Mouse (Mus musculus) megakaryocyte progenitor cell, adult 5-6 weeks (primary cell): Measurements from ENCODE around the gene Cep295nl. TPM values are rescaled to one million over a fixed set of nuclear protein-coding genes. Genes with fewer than 3 reads are reported as not detected.

Experiments used
- total RNA-seq, 2 experiments: library from RNA; stranded (forward) in 1 of 2; stranded (reverse) in 1 of 2; fragments of 157-497, 149-512 nt in 1 of 2; fragments of 200-1000 nt in 1 of 2; gene quantifications; 2 replicates each; pipeline versions ENCODE4 v1.2.3 to v1.2.4; 2015 to 2017

The Cep295nl gene
- total RNA-seq, 2 experiments from 2014 or later, result not detected

Other genes with a start within 250 kb of the Cep295nl start
- 0.12 and 1.3 TPM in 2 replicates for gene Dnah17, start 211.9 kb downstream of the Cep295nl start, total RNA-seq (2015)
- not detected in 2 replicates for gene Dnah17, start 211.9 kb downstream of the Cep295nl start, total RNA-seq (2017)
- 12.3 and 15.1 TPM in 2 replicates for gene Cyth1, start 93.9 kb downstream of the Cep295nl start, total RNA-seq (2015)
- 45.5 and 56.3 TPM in 2 replicates for gene Cyth1, start 93.9 kb downstream of the Cep295nl start, total RNA-seq (2017)
- gene Usp36, start 52.3 kb downstream of the Cep295nl start, total RNA-seq (2015), result 19.1 and 23.7 TPM in 2 replicates
- gene Usp36, start 52.3 kb downstream of the Cep295nl start, total RNA-seq (2017), result 11.7 and 14.1 TPM in 2 replicates
- 7.4 and 9.5 TPM in 2 replicates for gene Timp2, start 13.2 kb upstream of the Cep295nl start, total RNA-seq (2015)
- gene Timp2, start 13.2 kb upstream of the Cep295nl start, total RNA-seq (2017), result 9.7 and 10.1 TPM in 2 replicates
- gene Lgals3bp, start 59.6 kb upstream of the Cep295nl start, total RNA-seq (2015), result 92.3 and 118 TPM in 2 replicates
- gene Lgals3bp, start 59.6 kb upstream of the Cep295nl start, total RNA-seq (2017), result 51.7 and 56.3 TPM in 2 replicates
- 17.6 and 19.2 TPM in 2 replicates for gene Cant1, start 76.6 kb upstream of the Cep295nl start, total RNA-seq (2015)
- gene Cant1, start 76.6 kb upstream of the Cep295nl start, total RNA-seq (2017), result 18.7 and 20.0 TPM in 2 replicates
- not detected in 2 replicates for gene C1qtnf1, start 85.7 kb upstream of the Cep295nl start, total RNA-seq (2015)
- gene C1qtnf1, start 85.7 kb upstream of the Cep295nl start, total RNA-seq (2017), result not detected in 2 replicates
- gene Engase, start 134.3 kb upstream of the Cep295nl start, total RNA-seq (2015), result 0.89 and 1.2 TPM in 2 replicates
- 3.2 and 4.6 TPM in 2 replicates for gene Engase, start 134.3 kb upstream of the Cep295nl start, total RNA-seq (2017)